Mouse (Mus musculus): Measurements from ENCODE around the gene Pde10a. TPM values are rescaled to one million over a fixed set of nuclear protein-coding genes. Genes with fewer than 3 reads are reported as not detected.

Pde10a gene
- polyA plus RNA-seq, 1 experiment from 2014 or later: 13.0 TPM

GRCm38 (mm10) chr17:9031241-9032141, 506.3 kb downstream of the Pde10a start:
- peak overlapping the region; percentile 44 for H3K4me2 ChIP-seq
- no peaks in the 10 kb centered on the region for H3K36me3 ChIP-seq
- 0 out of 2 replicates have a peak overlapping the region, but pooled peaks have one; percentile 23 for H3K9ac ChIP-seq
- H3K4me3 ChIP-seq: no peak overlapping the region
- H3K4me1 ChIP-seq (replicated peaks): peaks cover 23% of the 10 kb centered on the region
- peak overlapping the region; percentile 74 for H3K27ac ChIP-seq (replicated peaks)
- ATAC-seq (ENCODE audit: low FRiP score, low read depth): peak; percentile 90
- H3K27me3 ChIP-seq: no peaks in the 10 kb centered on the region
- H3K9me3 ChIP-seq: no peaks in the 10 kb centered on the region
- 14% methylated on average over 24 of the region's 24 CpGs for WGBS

- Histone ChIP-seq H3K36me3 (no peaks in the 10 kb centered on the region), H3K9ac (no peak overlapping the region), H3K4me1 (replicated peaks) (peaks cover 16% of the 10 kb centered on the region), H3K9me3 (no peaks in the 10 kb centered on the region), H3K27me3 (no peaks in the 10 kb centered on the region), H3K4me2 (peak overlapping the region; percentile 44; the same call in 1 of the 2 replicates), H3K27ac (replicated peaks) (peak overlapping the region; percentile 74), H3K4me3 (no peak overlapping the region)
- peak; percentile 35; the same call in 1 of the 2 replicates for ATAC-seq (ENCODE audit: low FRiP score, low read depth)
- 54% methylated on average over 6 of the region's 6 CpGs for WGBS
Observed at GRCm38 (mm10) chr17:9032362-9033044, 507.3 kb downstream of the Pde10a start.

GRCm38 (mm10) chr17:9033511-9033910, 508.3 kb downstream of the Pde10a start:
- Histone ChIP-seq H3K27ac (replicated peaks) (no peak overlapping the region), H3K9me3 (no peaks in the 10 kb centered on the region), H3K9ac (no peak overlapping the region), H3K4me2 (no peak overlapping the region), H3K4me1 (replicated peaks) (peaks cover 16% of the 10 kb centered on the region), H3K4me3 (no peak overlapping the region), H3K27me3 (no peaks in the 10 kb centered on the region), H3K36me3 (no peaks in the 10 kb centered on the region)
- ATAC-seq (ENCODE audit: low FRiP score, low read depth): no peak
- 85% methylated on average over 5 of the region's 5 CpGs for WGBS

- 71% methylated on average over 8 of the region's 8 CpGs for WGBS
- no peak overlapping the region for H3K4me3 ChIP-seq
- H3K27me3 ChIP-seq: no peaks in the 10 kb centered on the region
- no peak for ATAC-seq (ENCODE audit: low FRiP score, low read depth)
- no peaks in the 10 kb centered on the region for H3K36me3 ChIP-seq
- H3K9me3 ChIP-seq: no peaks in the 10 kb centered on the region
- no peak overlapping the region for H3K9ac ChIP-seq
- H3K4me1 ChIP-seq (replicated peaks): peaks cover 16% of the 10 kb centered on the region
- H3K27ac ChIP-seq (replicated peaks): no peak overlapping the region
- H3K4me2 ChIP-seq: no peak overlapping the region
Observed at GRCm38 (mm10) chr17:9035561-9036348, 510.6 kb downstream of the Pde10a start.

Other genes with a start within 250 kb of the Pde10a start
- gene Mpc1, start 242.5 kb upstream of the Pde10a start, polyA plus RNA-seq (2015; fragmentation: Nextera tagmentation; extraction: Ambion mirVana): 341 and 365 TPM in 2 replicates
- gene Sft2d1, start 214.3 kb upstream of the Pde10a start, polyA plus RNA-seq (2015; fragmentation: Nextera tagmentation; extraction: Ambion mirVana): 173 and 188 TPM in 2 replicates
- 18.4 and 23.1 TPM in 2 replicates for gene Prr18, start 187.9 kb upstream of the Pde10a start, polyA plus RNA-seq (2015; fragmentation: Nextera tagmentation; extraction: Ambion mirVana)
- gene T2, start 169.4 kb upstream of the Pde10a start, polyA plus RNA-seq (2015; fragmentation: Nextera tagmentation; extraction: Ambion mirVana): 0.54 and 0.58 TPM in 2 replicates
- gene T, start 90.9 kb upstream of the Pde10a start, polyA plus RNA-seq (2015; fragmentation: Nextera tagmentation; extraction: Ambion mirVana): 0.12 and 0.47 TPM in 2 replicates
- gene Gm17087, start 41.6 kb downstream of the Pde10a start, polyA plus RNA-seq (2015; fragmentation: Nextera tagmentation; extraction: Ambion mirVana): not detected in 2 replicates